ENCODE assay signal across 10 mouse cellular contexts in the genomic region with DNA sequence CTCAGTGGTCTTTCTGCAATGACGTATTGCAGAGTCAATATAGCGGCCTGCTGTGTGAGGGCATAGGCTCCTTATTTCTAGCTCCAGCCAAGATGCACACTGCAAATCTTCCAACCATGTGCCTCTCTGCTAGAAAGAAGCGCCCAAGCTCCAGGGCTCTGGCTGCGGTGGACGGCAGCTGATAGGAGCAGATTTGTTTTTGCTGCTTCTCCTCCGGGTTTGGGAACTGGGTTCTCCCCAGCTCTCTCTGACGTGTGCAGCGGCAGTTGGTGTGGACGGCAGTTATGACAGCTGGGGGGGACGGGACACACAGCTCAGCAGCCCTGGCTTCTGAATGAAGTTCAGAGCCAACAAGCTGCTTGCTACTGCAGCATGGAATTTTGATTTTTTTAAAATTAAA.
DNase-seq lines count a peak whose midpoint lies in the region; ATAC-seq and TF ChIP-seq lines count a peak whose summit lies in the region.
"Had no signal": no experiment of that assay in that cellular context is flagged by ENCODE, and none has a peak within 500 bp of the region (broad histone marks: within the 10 kb centered on the region; RNA-seq: fewer than 3 reads in every experiment).

No protein-coding gene starts in this region.

- H3K9me3 ChIP-seq in heart, embryonic 10.5 days = no peaks in the 10 kb centered on the region
- H3K9me3 ChIP-seq in midbrain, postnatal 0 days (ENCODE audit: low read length) = no peaks in the 10 kb centered on the region
- H3K9me3 ChIP-seq in midbrain, embryonic 11.5 days (ENCODE audit: control insufficient read depth, low read length) = no peaks in the 10 kb centered on the region
- H3K9me3 ChIP-seq in hindbrain, postnatal 0 days (ENCODE audit: low read length) = no peaks in the 10 kb centered on the region

- no peak for TF ChIP-seq CTCF in midbrain, postnatal 0 days (IDR thresholded peaks at IDR 0.05)
- no peak for TF ChIP-seq CTCF in hindbrain, postnatal 0 days (IDR thresholded peaks at IDR 0.05; ENCODE audit: low read depth)

- no peak overlapping the region for H3K4me3 ChIP-seq in heart, embryonic 10.5 days
- no peak overlapping the region for H3K4me3 ChIP-seq in midbrain, postnatal 0 days (ENCODE audit: low read depth, low read length)
- no peak overlapping the region for H3K4me3 ChIP-seq in midbrain, embryonic 11.5 days (ENCODE audit: low read depth, low read length)
- no peak overlapping the region for H3K4me3 ChIP-seq in hindbrain, postnatal 0 days (ENCODE audit: low read length)

- H3K27ac ChIP-seq in heart, embryonic 10.5 days = no peak overlapping the region
- H3K27ac ChIP-seq in midbrain, postnatal 0 days (ENCODE audit: low read depth, low read length) = no peak overlapping the region
- no peak overlapping the region for H3K27ac ChIP-seq in midbrain, embryonic 11.5 days (ENCODE audit: low read depth, low read length)
- H3K27ac ChIP-seq in hindbrain, postnatal 0 days = no peak overlapping the region
- H3K27ac ChIP-seq: hindbrain, embryonic 14.5 days had no signal

- 78% methylated on average over 10 of the region's 10 CpGs for WGBS in heart, embryonic 10.5 days
- 86% methylated on average over 10 of the region's 10 CpGs for WGBS in midbrain, postnatal 0 days
- WGBS in midbrain, embryonic 11.5 days = 90% methylated on average over 10 of the region's 10 CpGs
- WGBS in hindbrain, postnatal 0 days = 76% methylated on average over 10 of the region's 10 CpGs

- H3K36me3 ChIP-seq in heart, embryonic 10.5 days = no peaks in the 10 kb centered on the region
- no peaks in the 10 kb centered on the region for H3K36me3 ChIP-seq in midbrain, postnatal 0 days (ENCODE audit: insufficient read depth, low read length)
- H3K36me3 ChIP-seq in midbrain, embryonic 11.5 days (ENCODE audit: control insufficient read depth, insufficient read depth, low read length) = no peaks in the 10 kb centered on the region
- 0 out of 2 replicates have a peak, but pooled peaks cover 3% of the 10 kb centered on the region for H3K36me3 ChIP-seq in hindbrain, postnatal 0 days (ENCODE audit: insufficient read depth, low read length)

- peaks cover 8% of the 10 kb centered on the region; the same call in 1 of the 2 replicates for H3K4me1 ChIP-seq in heart, embryonic 10.5 days
- no peaks in the 10 kb centered on the region for H3K4me1 ChIP-seq in midbrain, postnatal 0 days (ENCODE audit: insufficient read depth, low read length)
- no peaks in the 10 kb centered on the region for H3K4me1 ChIP-seq in midbrain, embryonic 11.5 days (ENCODE audit: control insufficient read depth, insufficient read depth, low read length)
- H3K4me1 ChIP-seq in hindbrain, postnatal 0 days (ENCODE audit: insufficient read depth, low read length) = no peaks in the 10 kb centered on the region

- no peaks in the 10 kb centered on the region for H3K27me3 ChIP-seq in heart, embryonic 10.5 days (ENCODE audit: insufficient read depth, poor library complexity, severe bottlenecking)
- no peaks in the 10 kb centered on the region for H3K27me3 ChIP-seq in midbrain, postnatal 0 days (ENCODE audit: insufficient read depth, low read length)
- H3K27me3 ChIP-seq in midbrain, embryonic 11.5 days (ENCODE audit: control insufficient read depth, insufficient read depth, low read length) = no peaks in the 10 kb centered on the region
- no peaks in the 10 kb centered on the region for H3K27me3 ChIP-seq in hindbrain, postnatal 0 days (ENCODE audit: insufficient read depth, low read length)

- no peak overlapping the region for H3K4me2 ChIP-seq in midbrain, postnatal 0 days (ENCODE audit: low read depth, low read length, poor library complexity, severe bottlenecking)
- H3K4me2 ChIP-seq in midbrain, embryonic 11.5 days = no peak overlapping the region
- no peak overlapping the region for H3K4me2 ChIP-seq in hindbrain, postnatal 0 days (ENCODE audit: low read depth, low read length)
- H3K4me2 ChIP-seq: hindbrain, embryonic 14.5 days had no signal

- no peak overlapping the region for H3K9ac ChIP-seq in midbrain, postnatal 0 days (replicated peaks; ENCODE audit: low read length, poor library complexity, severe bottlenecking)
- H3K9ac ChIP-seq in midbrain, embryonic 11.5 days (ENCODE audit: low read length) = no peak overlapping the region
- no peak overlapping the region for H3K9ac ChIP-seq in hindbrain, postnatal 0 days (replicated peaks; ENCODE audit: low read length)
- H3K9ac ChIP-seq: hindbrain, embryonic 14.5 days had no signal

- no peak for ATAC-seq in midbrain, postnatal 0 days (ENCODE audit: low FRiP score)
- ATAC-seq in midbrain, embryonic 11.5 days (ENCODE audit: low FRiP score) = no peak
- ATAC-seq in hindbrain, postnatal 0 days = no peak

- peak; percentile 93 for DNase-seq in heart, adult 11 months
- no peak for DNase-seq in heart, embryonic 10.5 days (ENCODE audit: low spot score)
- peak; percentile 5 for DNase-seq in midbrain, postnatal 0 days (ENCODE audit: low spot score)
- DNase-seq in midbrain, embryonic 11.5 days (ENCODE audit: low spot score, missing footprints) = no peak
- DNase-seq in layer of hippocampus, adult 9-11 months = peak; percentile 78
- peak; percentile 27 for DNase-seq in yolk sac, embryonic 10.5 days (ENCODE audit: low spot score)
- DNase-seq in hindbrain, postnatal 0 days (ENCODE audit: low spot score) = no peak
- no peak for DNase-seq in cerebellum, adult 11-12 months
- DNase-seq: kidney, postnatal 36 days had no signal

Comparison
In these comparisons a context has a peak if more than half of its experiments do, and no peak if none do; other contexts are left out.
1. DNase-seq: peak in heart, adult 11 months (single experiment), midbrain, postnatal 0 days (single experiment), layer of hippocampus, adult 9-11 months (single experiment) and yolk sac, embryonic 10.5 days (single experiment); none in heart, embryonic 10.5 days (single experiment), midbrain, embryonic 11.5 days (single experiment), hindbrain, postnatal 0 days (single experiment) and cerebellum, adult 11-12 months (single experiment).